In genomic region chr2:110411428-110411827, GRCm38 (mm10) we compare ENCODE assay signal across 11 mouse cellular contexts. TPM values are rescaled to one million over a fixed set of nuclear protein-coding genes. Genes with fewer than 3 reads are reported as not detected.
DNase-seq lines count a peak whose midpoint lies in the region; ATAC-seq lines count a peak whose summit lies in the region.
"Had no signal": no experiment of that assay in that cellular context is flagged by ENCODE, and none has a peak within 500 bp of the region (broad histone marks: within the 10 kb centered on the region; RNA-seq: fewer than 3 reads in every experiment).

No protein-coding gene starts in this region.

- no peaks in the 10 kb centered on the region for H3K4me1 ChIP-seq in embryonic facial prominence, embryonic 14.5 days (ENCODE audit: control insufficient read depth, insufficient read depth, low read length)
- H3K4me1 ChIP-seq: limb, embryonic 13.5 days had no signal

- no peak overlapping the region for H3K9ac ChIP-seq in embryonic facial prominence, embryonic 14.5 days (ENCODE audit: low read depth, low read length)
- H3K9ac ChIP-seq: limb, embryonic 13.5 days had no signal

- H3K4me2 ChIP-seq in embryonic facial prominence, embryonic 14.5 days (ENCODE audit: low read depth, low read length) = no peak overlapping the region
- H3K4me2 ChIP-seq: limb, embryonic 13.5 days had no signal

- no peak overlapping the region for H3K4me3 ChIP-seq in embryonic facial prominence, embryonic 14.5 days (ENCODE audit: low read depth, low read length)
- H3K4me3 ChIP-seq: limb, embryonic 13.5 days had no signal

- H3K27me3 ChIP-seq in embryonic facial prominence, embryonic 14.5 days (replicated peaks; ENCODE audit: control insufficient read depth, insufficient read depth, low read length) = no peaks in the 10 kb centered on the region
- H3K27me3 ChIP-seq: limb, embryonic 13.5 days had no signal

- peak; percentile 90 for ATAC-seq in embryonic facial prominence, embryonic 14.5 days (ENCODE audit: low read depth)

- WGBS in embryonic facial prominence, embryonic 14.5 days = 54% methylated on average over 3 of the region's 3 CpGs

- H3K9me3 ChIP-seq in embryonic facial prominence, embryonic 14.5 days (ENCODE audit: control insufficient read depth, low read length) = no peaks in the 10 kb centered on the region
- H3K9me3 ChIP-seq: G1E; limb, embryonic 13.5 days had no signal

- no peaks in the 10 kb centered on the region for H3K36me3 ChIP-seq in embryonic facial prominence, embryonic 14.5 days (ENCODE audit: control insufficient read depth, insufficient read depth, low read length)
- H3K36me3 ChIP-seq: G1E; limb, embryonic 13.5 days had no signal

- H3K27ac ChIP-seq in embryonic facial prominence, embryonic 14.5 days (replicated peaks; ENCODE audit: low read depth, low read length) = peak overlapping the region; percentile 69
- H3K27ac ChIP-seq: limb, embryonic 13.5 days had no signal

- DNase-seq in embryonic facial prominence, embryonic 14.5 days (ENCODE audit: low spot score) = peak; percentile 87
- peak; percentile 6 to 14 for DNase-seq in frontal cortex, postnatal 10 days (ENCODE audit: low spot score in 2 of 2)
- DNase-seq in layer of hippocampus, adult 11-12 months (ENCODE audit: low spot score) = peak; percentile 64
- DNase-seq in lung, postnatal 10 days = peak; percentile 49
- no peak for DNase-seq in embryo, embryonic 9.5 days (ENCODE audit: extremely low spot score)
- no peak for DNase-seq in kidney, adult 18-20 months
- no peak for DNase-seq in adrenal gland, adult 18-20 months (ENCODE audit: low spot score in 2 of 2)
- DNase-seq: midbrain, embryonic 14.5 days had no signal

RNA-seq across cellular contexts. Expression of gene Fibin, which starts 48.4 kb away (rescaled TPM):
- 119 and 142 TPM in 2 replicates for polyA plus RNA-seq in embryonic facial prominence, embryonic 14.5 days (2014; fragmentation: Nextera tagmentation; extraction: Ambion mirVana)
- 10 to 100 TPM in 1 of 2 experiments, 1 to 10 TPM in 1; 9.9 to 10.6 TPM for total RNA-seq in adrenal gland, adult 18-20 months (2021)
- total RNA-seq: G1E; hematopoietic stem cell, adult 5-6 weeks had no signal
- polyA plus RNA-seq: G1E had no signal

Comparison
In these comparisons a context has a peak if more than half of its experiments do, and no peak if none do; other contexts are left out.
1. DNase-seq: peak in embryonic facial prominence, embryonic 14.5 days (single experiment), frontal cortex, postnatal 10 days (2 of 2), layer of hippocampus, adult 11-12 months (single experiment) and lung, postnatal 10 days (single experiment); none in embryo, embryonic 9.5 days (single experiment), kidney, adult 18-20 months (single experiment) and adrenal gland, adult 18-20 months (0 of 2).